Mouse (Mus musculus) hindbrain, embryonic 12.5 days (tissue): ENCODE data around the gene Harbi1. TPM values are rescaled to one million over a fixed set of nuclear protein-coding genes. Genes with fewer than 3 reads are reported as not detected.
"Not testable (repeated sequence)": the region's sequence is repeated elsewhere in the genome, so short reads cannot be mapped to it uniquely, and the experiment has no call there.

Experiments
- ATAC-seq: fragments of 200-750 bp; cut with Nextera tagmentation; 2 replicates; pipeline ENCODE4 v1.8.0; 2017; ENCODE audit warnings: moderate TSS enrichment; ENCODE audit not compliant: low FRiP score
- H3K27ac ChIP-seq: fragments of 300-500 bp; sonication (generic); 2 replicates; pipeline ENCODE4 v1.5.1; 2016; ENCODE audit warnings: mild to moderate bottlenecking
- H3K27me3 ChIP-seq: fragments of 300-500 bp; sonication (generic); 2 replicates; pipeline ENCODE4 v1.6.1; 2016; ENCODE audit warnings: mild to moderate bottlenecking
- H3K36me3 ChIP-seq: fragments of 300-500 bp; sonication (generic); 2 replicates; pipeline ENCODE4 v1.6.1; 2016; ENCODE audit warnings: mild to moderate bottlenecking
- H3K4me1 ChIP-seq: fragments of 300-500 bp; sonication (generic); 2 replicates; pipeline ENCODE4 v1.6.1; 2016
- H3K4me2 ChIP-seq: fragments of 300-500 bp; sonication (generic); replicated peaks from 2 replicates; pipeline ENCODE4 v1.6.1; 2016; ENCODE audit warnings: mild to moderate bottlenecking
- H3K4me3 ChIP-seq: fragments of 300-500 bp; sonication (generic); 2 replicates; pipeline ENCODE4 v1.5.1; 2016; ENCODE audit warnings: mild to moderate bottlenecking
- H3K9ac ChIP-seq: fragments of 300-500 bp; sonication (generic); 2 replicates; pipeline ENCODE4 v1.6.1; 2016; ENCODE audit warnings: mild to moderate bottlenecking, moderate library complexity
- H3K9me3 ChIP-seq: fragments of 300-500 bp; sonication (generic); replicated peaks from 2 replicates; pipeline ENCODE4 v1.6.1; 2016; ENCODE audit warnings: mild to moderate bottlenecking
- WGBS: fragments of 180-500 bp; shearing (Covaris S2); methylation state at CpG from one replicate; pipeline ENCODE4 v1.1.7; 2016; 5-methylcytosine and 5-hydroxymethylcytosine counted together
- polyA plus RNA-seq: library from polyadenylated mRNA; unstranded; fragments of >200 nt; fragmentation: Nextera tagmentation; extraction: Ambion mirVana; gene quantifications from 2 replicates; pipeline ENCODE4 v1.2.1, GENCODE M21; 2016

Gene Harbi1
- polyA plus RNA-seq, 1 experiment from 2014 or later: 25.0 TPM

DNA sequence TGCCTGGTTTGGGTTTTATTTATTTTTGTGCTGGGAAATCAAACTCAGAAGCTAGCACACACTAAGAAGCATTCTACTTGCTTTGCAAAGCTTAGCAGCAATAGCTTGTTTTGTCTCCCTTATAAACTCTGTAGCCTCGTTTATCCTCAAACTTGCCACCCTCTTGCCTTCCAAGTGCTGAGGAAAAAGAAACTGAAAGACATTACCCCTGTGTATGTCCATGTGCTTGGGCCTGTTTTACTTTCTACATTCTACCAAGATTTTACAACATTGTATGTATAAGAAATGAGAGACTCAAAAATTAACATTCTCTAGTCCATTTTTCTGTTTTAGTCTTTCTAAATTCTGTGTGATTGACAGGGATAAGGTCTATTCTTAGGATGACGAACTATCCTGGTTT is 14.1 kb downstream of the Harbi1 start:
- peaks cover 14% of the 10 kb centered on the region for H3K36me3 ChIP-seq
- H3K27me3 ChIP-seq: no peaks in the 10 kb centered on the region
- 78% methylated on average over 2 of the region's 2 CpGs for WGBS
- no peak overlapping the region for H3K9ac ChIP-seq
- no peaks in the 10 kb centered on the region for H3K9me3 ChIP-seq
- no peak overlapping the region for H3K4me3 ChIP-seq
- H3K4me2 ChIP-seq: no peak overlapping the region
- H3K4me1 ChIP-seq: no peaks in the 10 kb centered on the region
- no peak overlapping the region for H3K27ac ChIP-seq
- ATAC-seq: no peak

DNA sequence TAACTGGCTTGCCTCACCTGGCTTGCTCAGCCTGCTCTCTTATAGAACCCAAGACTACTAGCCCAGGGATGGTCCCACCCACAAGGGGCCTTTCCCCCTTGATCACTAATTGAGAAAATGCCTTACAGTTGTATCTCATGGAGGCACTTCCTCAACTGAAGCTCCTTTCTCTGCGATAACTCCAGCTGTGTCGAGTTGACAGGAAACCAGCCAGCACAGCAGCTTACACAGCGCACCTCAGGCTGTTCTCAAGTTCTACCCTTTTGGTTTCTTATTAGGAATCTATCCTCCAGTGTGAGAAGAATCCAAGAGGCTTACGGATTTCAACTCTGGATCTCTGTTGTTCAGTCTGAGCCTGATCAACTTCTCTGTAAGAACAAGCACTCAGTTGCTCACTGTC is 14.8 kb downstream of the Harbi1 start:
- H3K36me3 ChIP-seq, ATAC-seq, H3K4me1 ChIP-seq, H3K4me3 ChIP-seq, H3K27ac ChIP-seq, H3K9ac ChIP-seq, H3K27me3 ChIP-seq, H3K4me2 ChIP-seq, H3K9me3 ChIP-seq: not testable (repeated sequence)
- WGBS: 57% methylated on average over 4 of the region's 4 CpGs

DNA sequence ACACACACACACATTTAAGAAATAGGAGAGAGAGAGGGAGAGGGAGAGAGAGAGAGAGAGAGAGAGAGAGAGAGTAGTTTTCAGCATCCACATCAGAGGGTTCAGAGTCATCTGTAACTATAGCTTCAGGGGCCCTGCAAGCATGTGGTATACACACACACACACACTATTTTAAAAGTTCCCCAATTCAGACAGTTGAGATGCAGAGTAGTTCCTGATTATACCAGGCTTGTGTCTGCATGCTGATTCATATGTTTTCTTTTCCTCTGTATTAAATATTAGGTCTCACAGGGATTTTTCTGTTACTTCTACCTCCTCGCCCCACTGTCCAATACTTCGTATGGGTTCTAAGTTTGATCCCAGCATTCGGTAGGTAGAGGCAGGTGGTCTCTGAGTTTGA is 16.4 kb downstream of the Harbi1 start:
- H3K4me1 ChIP-seq: peaks cover 2% of the 10 kb centered on the region; the same call in 1 of the 2 replicates
- H3K27me3 ChIP-seq: no peaks in the 10 kb centered on the region
- 86% methylated on average over 3 of the region's 3 CpGs for WGBS
- no peak overlapping the region for H3K4me2 ChIP-seq
- H3K9me3 ChIP-seq: no peaks in the 10 kb centered on the region
- H3K4me3 ChIP-seq: no peak overlapping the region
- H3K27ac ChIP-seq: no peak overlapping the region
- no peak for ATAC-seq
- H3K36me3 ChIP-seq: no peaks in the 10 kb centered on the region
- no peak overlapping the region for H3K9ac ChIP-seq

DNA sequence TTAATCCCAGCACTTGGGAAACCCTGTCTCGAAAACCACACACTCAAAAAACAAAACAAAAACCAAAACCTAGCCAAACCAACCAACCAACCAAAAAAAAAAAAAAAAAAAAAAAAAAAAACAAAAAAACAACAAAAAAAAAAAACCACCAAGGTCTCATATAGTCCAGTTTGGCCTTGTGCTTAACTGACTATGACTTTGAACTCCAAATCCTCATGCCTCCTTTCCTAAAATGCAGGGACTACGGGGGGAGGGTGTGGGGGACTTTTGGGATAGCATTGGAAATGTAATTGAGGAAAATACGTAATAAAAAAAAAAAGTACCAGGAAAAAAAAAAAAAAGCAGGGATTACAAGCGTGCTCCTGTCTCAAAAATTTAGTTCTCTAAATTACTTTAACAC is 18.9 kb downstream of the Harbi1 start:
- Histone ChIP-seq H3K9ac (peak overlapping the region; percentile 93; the same call in 1 of the 2 replicates), H3K4me3 (peak overlapping the region; percentile 89), H3K4me1 (peaks cover 2% of the 10 kb centered on the region; the same call in 1 of the 2 replicates), H3K27me3 (no peaks in the 10 kb centered on the region), H3K36me3 (no peaks in the 10 kb centered on the region; the same call in 1 of the 2 replicates), H3K27ac (no peak overlapping the region), H3K9me3 (no peaks in the 10 kb centered on the region), H3K4me2 (peak overlapping the region; percentile 43)
- peak; percentile 12; the same call in 1 of the 2 replicates for ATAC-seq
- WGBS: 14% methylated on average over 4 of the region's 4 CpGs

DNA sequence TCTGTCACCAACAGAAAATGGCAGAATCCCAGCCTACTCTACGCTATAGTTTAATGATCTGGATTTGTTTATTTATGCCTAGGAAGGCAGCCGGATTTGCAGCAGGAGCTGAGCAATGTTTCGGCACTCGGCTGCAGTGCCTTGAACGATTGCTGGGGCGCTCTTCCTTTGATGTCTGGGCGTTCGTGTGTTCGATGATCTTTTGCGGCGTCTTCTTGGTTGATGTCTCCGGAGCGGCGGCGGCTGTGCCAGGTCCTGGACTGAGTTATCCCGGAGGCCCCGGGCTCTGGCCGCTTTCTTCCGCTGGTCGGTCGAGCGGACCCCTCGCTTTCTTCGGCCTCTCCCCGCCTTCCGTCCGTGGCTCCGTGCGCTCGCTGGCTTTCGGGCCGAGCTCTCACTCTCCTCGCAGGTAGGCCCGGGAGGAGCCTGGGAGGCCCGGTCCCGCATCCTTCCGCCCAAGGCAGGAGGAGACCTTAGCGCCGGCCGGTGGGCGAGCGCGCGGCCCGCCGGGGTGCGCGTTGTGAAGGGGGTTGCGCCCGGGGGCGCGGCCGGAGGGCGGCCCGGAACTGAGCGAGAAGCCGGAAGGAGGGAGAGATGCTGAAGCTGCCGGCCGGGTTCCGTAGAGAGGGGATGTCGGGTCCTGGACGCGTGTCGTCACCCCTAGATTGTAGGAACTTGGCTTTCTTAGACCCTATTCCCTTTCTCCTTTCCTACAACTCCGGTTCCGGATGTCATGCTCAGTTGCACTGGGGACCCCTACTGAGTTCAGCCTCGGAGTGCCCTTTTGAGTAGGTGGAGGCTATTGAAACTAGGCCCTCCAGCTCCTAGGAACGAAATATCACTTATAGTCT is 19.5 kb downstream of the Harbi1 start, which contains the start of gene Ambra1:
TSS of gene Ambra1 (plus strand) at position 164 of the 851 bp plus-strand sequence.
- ATAC-seq: peak; percentile 90
- peak within 1 kb of the TSS; percentile 64 for H3K4me2 ChIP-seq
- no peaks in the 10 kb centered on the region; the same call in 1 of the 2 replicates for H3K36me3 ChIP-seq
- no peaks in the 10 kb centered on the region for H3K9me3 ChIP-seq
- peak within 1 kb of the TSS; percentile 92 for H3K27ac ChIP-seq
- H3K4me3 ChIP-seq: peak within 1 kb of the TSS; percentile 89
- WGBS: under 1% methylated on average over 68 of the region's 68 CpGs
- H3K9ac ChIP-seq: peak within 1 kb of the TSS; percentile 93
- no peaks in the 10 kb centered on the region for H3K27me3 ChIP-seq
- peaks cover 2% of the 10 kb centered on the region; the same call in 1 of the 2 replicates for H3K4me1 ChIP-seq

DNA sequence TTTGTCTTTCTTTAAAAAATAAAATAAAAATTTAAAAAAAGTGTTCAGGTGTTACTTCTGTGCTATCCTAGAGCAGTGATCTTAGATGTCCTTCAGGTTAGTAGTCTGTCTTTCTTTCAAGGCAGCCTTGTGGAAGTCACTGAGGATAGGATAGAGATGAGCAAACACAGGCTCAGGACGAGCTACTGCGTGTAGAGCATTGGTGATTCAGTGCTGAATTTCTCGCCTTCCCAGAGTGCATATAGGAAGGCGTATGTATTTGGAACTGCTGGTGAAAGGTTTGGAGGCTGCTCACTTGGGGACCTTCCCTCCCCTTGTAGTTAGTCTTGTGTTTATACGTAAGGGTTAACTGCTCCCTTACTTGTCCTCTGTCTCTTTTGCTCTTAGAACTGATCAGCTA is 24.6 kb downstream of the Harbi1 start:
- Histone ChIP-seq H3K4me2 (no peak overlapping the region), H3K4me1 (peaks cover 2% of the 10 kb centered on the region; the same call in 1 of the 2 replicates), H3K4me3 (no peak overlapping the region), H3K9me3 (no peaks in the 10 kb centered on the region), H3K36me3 (no peaks in the 10 kb centered on the region; the same call in 1 of the 2 replicates), H3K27ac (no peak overlapping the region), H3K27me3 (no peaks in the 10 kb centered on the region), H3K9ac (no peak overlapping the region)
- ATAC-seq: no peak
- 93% methylated on average over 5 of the region's 5 CpGs for WGBS

DNA sequence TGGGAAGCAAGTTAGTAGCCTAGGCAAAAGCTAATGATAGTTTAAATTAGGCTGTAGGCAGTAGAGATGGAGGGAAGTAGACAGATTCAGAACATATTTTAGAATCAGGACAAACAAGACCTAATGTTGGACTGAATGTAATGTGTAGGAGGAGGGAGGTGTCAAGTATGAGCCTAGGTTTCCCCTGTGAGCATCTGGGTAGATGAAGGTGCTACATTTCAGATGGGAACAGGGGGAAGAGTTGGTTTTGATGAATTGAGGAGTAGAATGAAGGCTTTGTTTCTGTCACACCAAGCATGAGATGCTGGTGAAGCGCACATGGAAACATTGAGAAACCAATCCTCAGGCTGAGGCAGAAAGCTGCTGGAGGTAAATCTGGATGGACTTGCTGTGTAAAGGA is 28.9 kb downstream of the Harbi1 start:
- H3K9me3 ChIP-seq: no peaks in the 10 kb centered on the region
- H3K9ac ChIP-seq: no peak overlapping the region
- WGBS: 90% methylated on average over 1 of the region's 1 CpGs
- no peak for ATAC-seq
- H3K27ac ChIP-seq: no peak overlapping the region
- H3K4me1 ChIP-seq: no peaks in the 10 kb centered on the region
- no peak overlapping the region for H3K4me2 ChIP-seq
- H3K4me3 ChIP-seq: no peak overlapping the region
- H3K36me3 ChIP-seq: no peaks in the 10 kb centered on the region
- no peaks in the 10 kb centered on the region for H3K27me3 ChIP-seq

DNA sequence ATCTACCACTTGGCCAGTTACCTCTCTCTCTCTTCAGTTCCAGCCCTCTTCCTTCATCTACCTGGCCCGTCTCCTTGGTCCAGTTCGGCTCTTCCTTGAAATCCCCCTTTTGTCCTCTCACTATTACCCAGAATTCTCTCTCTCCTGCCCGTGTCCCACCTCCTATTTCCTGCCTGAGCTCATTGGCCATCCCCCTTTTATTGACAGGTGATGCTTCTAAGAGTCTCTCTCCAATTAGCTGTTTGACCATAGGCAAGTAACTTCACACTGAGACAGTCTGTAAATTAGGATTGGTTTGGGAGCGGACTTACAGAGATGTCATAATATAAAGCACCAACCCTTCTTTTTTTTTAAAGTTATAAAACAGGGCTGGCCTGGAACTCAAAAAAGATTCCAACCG is 34.0 kb downstream of the Harbi1 start:
- ATAC-seq: no peak
- WGBS: 92% methylated on average over 5 of the region's 5 CpGs
- H3K27ac ChIP-seq: no peak overlapping the region

DNA sequence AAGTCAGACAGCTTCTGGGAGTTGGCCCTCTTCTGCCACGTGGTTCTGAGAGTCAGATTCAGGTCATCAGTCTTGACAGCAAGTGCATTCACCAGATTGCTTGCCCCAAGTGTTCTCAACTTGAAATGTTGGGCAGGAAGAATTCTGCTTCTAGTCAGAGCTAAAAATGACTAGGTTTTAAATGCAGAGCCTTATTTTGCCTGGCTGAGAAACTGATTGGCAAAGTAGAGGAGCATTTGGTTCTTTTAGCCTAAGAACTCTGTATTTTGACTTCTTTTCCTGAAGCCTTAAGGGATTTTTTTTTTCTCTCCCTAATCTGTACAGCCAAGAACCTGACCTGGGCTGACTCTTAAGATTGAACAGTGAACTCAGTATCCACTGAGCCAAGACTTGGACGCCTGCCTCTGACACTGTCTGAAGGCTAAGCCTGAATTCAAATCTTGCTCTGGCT is 39.2 kb downstream of the Harbi1 start:
- H3K4me3 ChIP-seq: no peak overlapping the region
- H3K4me2 ChIP-seq: no peak overlapping the region
- ATAC-seq: no peak
- WGBS: 66% methylated on average over 2 of the region's 2 CpGs
- H3K9me3 ChIP-seq: no peaks in the 10 kb centered on the region
- H3K4me1 ChIP-seq: no peaks in the 10 kb centered on the region
- no peak overlapping the region for H3K27ac ChIP-seq
- no peaks in the 10 kb centered on the region for H3K27me3 ChIP-seq
- no peak overlapping the region for H3K9ac ChIP-seq
- H3K36me3 ChIP-seq: no peaks in the 10 kb centered on the region

More for the DNA sequence above, 34.0 kb downstream of the Harbi1 start:
- Histone ChIP-seq H3K4me2 (no peak overlapping the region), H3K9ac (no peak overlapping the region), H3K36me3 (no peaks in the 10 kb centered on the region), H3K9me3 (no peaks in the 10 kb centered on the region), H3K4me1 (no peaks in the 10 kb centered on the region), H3K4me3 (no peak overlapping the region), H3K27me3 (no peaks in the 10 kb centered on the region)

Other genes starting within 250 kb of the Harbi1 start
- 136 and 139 TPM in 2 replicates for gene Ckap5, start 184.1 kb upstream of the Harbi1 start, polyA plus RNA-seq
- 0.20 and 0.23 TPM in 2 replicates for gene F2, start 74.4 kb upstream of the Harbi1 start, polyA plus RNA-seq
- gene Zfp408, start 61.1 kb upstream of the Harbi1 start, polyA plus RNA-seq: 11.6 and 13.0 TPM in 2 replicates
- gene Arhgap1, start 61.0 kb upstream of the Harbi1 start, polyA plus RNA-seq: 93.6 and 98.3 TPM in 2 replicates
- gene Atg13, start 276 bp upstream of the Harbi1 start, polyA plus RNA-seq: 36.1 and 40.3 TPM in 2 replicates
- gene Ambra1, start 19.3 kb downstream of the Harbi1 start, polyA plus RNA-seq: 24.8 and 25.0 TPM in 2 replicates
- 0.77 and 1.0 TPM in 2 replicates for gene Chrm4, start 216.4 kb downstream of the Harbi1 start, polyA plus RNA-seq
- gene Mdk, start 221.4 kb downstream of the Harbi1 start, polyA plus RNA-seq: 904 and 962 TPM in 2 replicates
- gene Gm9821, start 234.9 kb downstream of the Harbi1 start, polyA plus RNA-seq: 0.50 and 0.57 TPM in 2 replicates